Mouse (Mus musculus) lung, postnatal 0 days (tissue): Measurements from ENCODE around the gene Aacs.

Experiments
- CTCF ChIP-seq: IDR thresholded peaks from 2 replicates; pipeline ENCODE4 v1.5.1; 2016; ENCODE audit warnings: antibody characterized with exemption, mild to moderate bottlenecking
- EP300 ChIP-seq: IDR thresholded peaks from 2 replicates; pipeline ENCODE4 v1.6.1; 2016; ENCODE audit warnings: antibody characterized with exemption, mild to moderate bottlenecking, control low read depth

DNA sequence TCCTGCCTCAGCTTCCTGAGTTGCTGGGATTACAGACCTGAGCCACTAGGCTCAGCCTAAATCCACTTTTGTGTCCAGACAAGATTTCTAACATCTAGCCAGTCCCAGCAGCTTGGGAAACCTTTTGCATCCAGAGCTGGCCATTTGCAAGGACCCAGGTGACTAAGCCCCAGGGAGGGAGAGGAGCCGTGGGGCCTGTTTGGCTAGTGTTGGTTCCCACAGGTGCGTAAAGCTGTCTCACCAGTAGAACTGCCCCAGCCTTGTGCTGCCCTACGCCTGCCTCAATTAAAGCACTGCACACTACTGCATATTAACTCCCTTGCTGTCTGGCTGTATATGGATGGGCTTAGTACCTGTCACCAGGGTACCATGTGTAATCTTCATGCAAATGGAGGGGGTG is 3.8 kb downstream of the Aacs start:
- TF ChIP-seq CTCF (no peak), EP300 (no peak)
